Mouse (Mus musculus): Measurements from ENCODE around the gene Pakap. TPM values are rescaled to one million over a fixed set of nuclear protein-coding genes. Genes with fewer than 3 reads are reported as not detected.

Pakap gene
- polyA plus RNA-seq, 1 experiment from 2014 or later = 40.4 TPM

GRCm38 (mm10) chr4:57550216-57550615 lies 17.8 kb upstream of the Pakap start:
- WGBS = 14% methylated on average over 1 of the region's 1 CpGs
- no peak overlapping the region for H3K4me3 ChIP-seq (replicated peaks)

GRCm38 (mm10) chr4:57557102-57557501 lies 10.9 kb upstream of the Pakap start:
- Histone ChIP-seq H3K4me1 (replicated peaks) (peaks cover 51% of the 10 kb centered on the region), H3K4me3 (replicated peaks) (no peak overlapping the region), H3K27me3 (no peaks in the 10 kb centered on the region), H3K9me3 (no peaks in the 10 kb centered on the region), H3K9ac (replicated peaks) (no peak overlapping the region), H3K4me2 (no peak overlapping the region), H3K36me3 (no peaks in the 10 kb centered on the region), H3K27ac (0 out of 2 replicates have a peak overlapping the region, but pooled peaks have one; percentile 72)
- WGBS = 74% methylated on average over 2 of the region's 2 CpGs
- no peak for ATAC-seq (ENCODE audit: insufficient number of reproducible peaks, insufficient read depth, low FRiP score, low TSS enrichment, low read depth)

More at GRCm38 (mm10) chr4:57550216-57550615, 17.8 kb upstream of the Pakap start:
- H3K9ac ChIP-seq (replicated peaks) = no peak overlapping the region
- no peaks in the 10 kb centered on the region for H3K9me3 ChIP-seq
- H3K4me2 ChIP-seq = no peak overlapping the region
- peaks cover 20% of the 10 kb centered on the region for H3K4me1 ChIP-seq (replicated peaks)
- no peaks in the 10 kb centered on the region for H3K27me3 ChIP-seq
- no peaks in the 10 kb centered on the region for H3K36me3 ChIP-seq
- no peak for ATAC-seq (ENCODE audit: insufficient number of reproducible peaks, insufficient read depth, low FRiP score, low TSS enrichment, low read depth)
- H3K27ac ChIP-seq = 0 out of 2 replicates have a peak overlapping the region, but pooled peaks have one; percentile 17

GRCm38 (mm10) chr4:57559438-57559837 lies 8.5 kb upstream of the Pakap start:
- WGBS = 92% methylated on average over 1 of the region's 1 CpGs
- Histone ChIP-seq H3K4me2 (no peak overlapping the region), H3K4me3 (replicated peaks) (no peak overlapping the region), H3K27me3 (no peaks in the 10 kb centered on the region), H3K9ac (replicated peaks) (no peak overlapping the region), H3K27ac (peak overlapping the region; percentile 82; the same call in 1 of the 2 replicates), H3K4me1 (replicated peaks) (peaks cover 50% of the 10 kb centered on the region), H3K36me3 (no peaks in the 10 kb centered on the region), H3K9me3 (no peaks in the 10 kb centered on the region)
- no peak for ATAC-seq (ENCODE audit: insufficient number of reproducible peaks, insufficient read depth, low FRiP score, low TSS enrichment, low read depth)

- 48% methylated on average over 3 of the region's 3 CpGs for WGBS
- Histone ChIP-seq H3K4me1 (replicated peaks) (peaks cover 44% of the 10 kb centered on the region), H3K9me3 (no peaks in the 10 kb centered on the region), H3K27ac (no peak overlapping the region), H3K27me3 (no peaks in the 10 kb centered on the region), H3K36me3 (no peaks in the 10 kb centered on the region), H3K9ac (replicated peaks) (no peak overlapping the region), H3K4me2 (no peak overlapping the region), H3K4me3 (replicated peaks) (no peak overlapping the region)
- no peak for ATAC-seq (ENCODE audit: insufficient number of reproducible peaks, insufficient read depth, low FRiP score, low TSS enrichment, low read depth)
These were observed 8.0 kb upstream of the Pakap start for GRCm38 (mm10) chr4:57560010-57560409.

GRCm38 (mm10) chr4:57561055-57561454 lies 6.9 kb upstream of the Pakap start:
- H3K36me3 ChIP-seq = no peaks in the 10 kb centered on the region
- H3K4me2 ChIP-seq = no peak overlapping the region
- H3K9ac ChIP-seq (replicated peaks) = no peak overlapping the region
- no peaks in the 10 kb centered on the region for H3K27me3 ChIP-seq
- peaks cover 38% of the 10 kb centered on the region for H3K4me1 ChIP-seq (replicated peaks)
- no peak overlapping the region for H3K4me3 ChIP-seq (replicated peaks)
- no peak for ATAC-seq (ENCODE audit: insufficient number of reproducible peaks, insufficient read depth, low FRiP score, low TSS enrichment, low read depth)
- 89% methylated on average over 6 of the region's 6 CpGs for WGBS
- H3K9me3 ChIP-seq = no peaks in the 10 kb centered on the region
- H3K27ac ChIP-seq = peak overlapping the region; percentile 26; the same call in 1 of the 2 replicates

- Histone ChIP-seq H3K27ac (no peak overlapping the region), H3K36me3 (no peaks in the 10 kb centered on the region), H3K9me3 (no peaks in the 10 kb centered on the region), H3K4me3 (replicated peaks) (no peak overlapping the region), H3K4me2 (no peak overlapping the region), H3K27me3 (no peaks in the 10 kb centered on the region), H3K9ac (replicated peaks) (no peak overlapping the region), H3K4me1 (replicated peaks) (peaks cover 46% of the 10 kb centered on the region)
- ATAC-seq (ENCODE audit: insufficient number of reproducible peaks, insufficient read depth, low FRiP score, low TSS enrichment, low read depth) = no peak
- 94% methylated on average over 1 of the region's 1 CpGs for WGBS
These were observed 2.7 kb upstream of the Pakap start for GRCm38 (mm10) chr4:57565283-57565682.

GRCm38 (mm10) chr4:57565811-57566210 lies 2.2 kb upstream of the Pakap start:
- no peak overlapping the region for H3K4me2 ChIP-seq
- H3K9ac ChIP-seq (replicated peaks) = no peak overlapping the region
- H3K27ac ChIP-seq = no peak overlapping the region
- H3K9me3 ChIP-seq = no peaks in the 10 kb centered on the region
- no peak for ATAC-seq (ENCODE audit: insufficient number of reproducible peaks, insufficient read depth, low FRiP score, low TSS enrichment, low read depth)
- peaks cover 46% of the 10 kb centered on the region for H3K4me1 ChIP-seq (replicated peaks)
- H3K4me3 ChIP-seq (replicated peaks) = no peak overlapping the region
- 55% methylated on average over 2 of the region's 2 CpGs for WGBS
- no peaks in the 10 kb centered on the region for H3K27me3 ChIP-seq
- H3K36me3 ChIP-seq = no peaks in the 10 kb centered on the region

GRCm38 (mm10) chr4:57568268-57569068 lies 489 bp downstream of the Pakap start:
- H3K27ac ChIP-seq = peak overlapping the region; percentile 96
- H3K4me3 ChIP-seq (replicated peaks) = peak overlapping the region; percentile 62
- H3K36me3 ChIP-seq = no peaks in the 10 kb centered on the region
- H3K4me1 ChIP-seq (replicated peaks) = peaks cover 46% of the 10 kb centered on the region
- 33% methylated on average over 19 of the region's 19 CpGs for whole genome bisulfite sequencing
- H3K27me3 ChIP-seq = no peaks in the 10 kb centered on the region
- H3K9me3 ChIP-seq = no peaks in the 10 kb centered on the region
- H3K9ac ChIP-seq (replicated peaks) = peak overlapping the region; percentile 85
- H3K4me2 ChIP-seq = peak overlapping the region; percentile 79
- peak; percentile 17; the same call in 1 of the 2 replicates for ATAC-seq (ENCODE audit: insufficient number of reproducible peaks, insufficient read depth, low FRiP score, low TSS enrichment, low read depth)

GRCm38 (mm10) chr4:57569069-57569355 lies 1.0 kb downstream of the Pakap start:
- Histone ChIP-seq H3K27ac (peak overlapping the region; percentile 96), H3K4me3 (replicated peaks) (peak overlapping the region; percentile 62), H3K9ac (replicated peaks) (peak overlapping the region; percentile 85), H3K27me3 (no peaks in the 10 kb centered on the region), H3K4me2 (peak overlapping the region; percentile 79), H3K4me1 (replicated peaks) (peaks cover 46% of the 10 kb centered on the region), H3K9me3 (no peaks in the 10 kb centered on the region), H3K36me3 (no peaks in the 10 kb centered on the region)
- 45% methylated on average over 4 of the region's 4 CpGs for WGBS
- no peak for ATAC-seq (ENCODE audit: insufficient number of reproducible peaks, insufficient read depth, low FRiP score, low TSS enrichment, low read depth)

- peak overlapping the region; percentile 85 for H3K9ac ChIP-seq (replicated peaks)
These were observed 1.7 kb downstream of the Pakap start for GRCm38 (mm10) chr4:57569711-57570110.

GRCm38 (mm10) chr4:57570229-57570628 lies 2.2 kb downstream of the Pakap start:
- Histone ChIP-seq H3K36me3 (no peaks in the 10 kb centered on the region), H3K9ac (replicated peaks) (no peak overlapping the region), H3K4me1 (replicated peaks) (peaks cover 47% of the 10 kb centered on the region), H3K4me2 (peak overlapping the region; percentile 79), H3K9me3 (no peaks in the 10 kb centered on the region), H3K27me3 (no peaks in the 10 kb centered on the region), H3K4me3 (replicated peaks) (no peak overlapping the region), H3K27ac (no peak overlapping the region)
- WGBS = 77% methylated on average over 3 of the region's 3 CpGs
- no peak for ATAC-seq (ENCODE audit: insufficient number of reproducible peaks, insufficient read depth, low FRiP score, low TSS enrichment, low read depth)

More at GRCm38 (mm10) chr4:57569711-57570110, 1.7 kb downstream of the Pakap start:
- Histone ChIP-seq H3K27me3 (no peaks in the 10 kb centered on the region), H3K36me3 (no peaks in the 10 kb centered on the region), H3K4me1 (replicated peaks) (peaks cover 46% of the 10 kb centered on the region), H3K4me3 (replicated peaks) (peak overlapping the region; percentile 62), H3K9me3 (no peaks in the 10 kb centered on the region), H3K4me2 (peak overlapping the region; percentile 79), H3K27ac (peak overlapping the region; percentile 96)
- WGBS = 74% methylated on average over 6 of the region's 6 CpGs
- no peak for ATAC-seq (ENCODE audit: insufficient number of reproducible peaks, insufficient read depth, low FRiP score, low TSS enrichment, low read depth)
